Mouse (Mus musculus) brain, embryonic 14.5 days (tissue): ENCODE measurements at regions not wholly inside any gene's neighbourhood (a gene's known extent, or its start where the extent isn't known, plus 50 kb on each side); places are given as distances from the start of the nearest gene placed in this dataset.

ENCODE experiments used
- DNase-seq: peaks from one replicate; pipeline ENCODE4 v3.0.0-alpha.2; 2011; ENCODE audit warnings: low read depth
- CTCF ChIP-seq: fragments of 200-500 bp; IDR thresholded peaks from 2 replicates; pipeline ENCODE4 v1.5.1; 2012; ENCODE audit warnings: inconsistent platforms, mild to moderate bottlenecking, moderate library complexity, borderline replicate concordance; ENCODE audit not compliant: insufficient read depth, insufficient read length; ENCODE audit errors: extremely low read depth
- POLR2A ChIP-seq: fragments of 200-500 bp; IDR thresholded peaks from 2 replicates; pipeline ENCODE4 v1.6.1; 2012; ENCODE audit warnings: mild to moderate bottlenecking, inconsistent platforms, borderline replicate concordance; ENCODE audit not compliant: poor library complexity, insufficient read depth, insufficient read length, severe bottlenecking; ENCODE audit errors: extremely low read depth

DNA sequence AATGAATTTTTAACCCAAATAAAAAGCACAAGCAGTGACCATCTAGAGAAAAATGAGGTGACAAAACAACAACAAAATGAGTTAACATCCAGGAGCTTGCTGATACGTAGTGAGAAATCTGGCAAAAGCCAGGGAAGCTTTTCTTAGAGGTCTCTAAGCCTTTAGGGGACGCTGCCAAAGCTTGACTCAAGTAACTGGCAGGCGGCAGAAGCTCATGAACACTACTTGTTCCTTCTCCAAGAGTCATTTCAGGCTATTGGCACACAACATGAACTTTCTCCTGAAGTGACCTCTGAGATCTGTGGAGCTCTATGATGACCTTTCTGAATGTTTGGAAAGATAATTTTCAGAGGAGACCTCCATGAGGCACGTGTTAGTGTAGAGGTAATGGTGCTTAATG lies 98.6 kb upstream of the Nova1 start:
- no peak for DNase-seq
- TF ChIP-seq CTCF (no peak), POLR2A (no peak)

DNA sequence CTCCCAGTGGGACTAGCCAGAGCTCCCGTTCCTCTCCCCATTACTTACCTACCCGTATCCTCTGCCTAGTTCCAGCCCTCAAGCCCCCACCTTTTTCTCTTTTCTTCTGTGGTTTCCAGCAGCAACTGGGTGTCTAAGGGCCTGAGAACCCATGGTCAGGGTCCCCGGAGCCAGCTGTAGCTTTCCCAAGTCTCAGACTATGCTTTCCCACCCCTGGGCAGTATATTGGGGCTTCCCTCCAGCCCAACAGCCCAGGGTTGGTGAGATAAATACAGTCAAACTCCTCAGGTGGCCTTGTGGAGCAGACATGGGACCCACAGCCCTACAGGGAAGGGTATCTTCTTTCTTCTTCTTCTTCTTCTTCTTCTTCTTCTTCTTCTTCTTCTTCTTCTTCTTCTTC lies 59.4 kb upstream of the Nova1 start:
- TF ChIP-seq CTCF (no peak), POLR2A (no peak)
- no peak for DNase-seq

GRCm38 (mm10) chr12:46870130-46870529 lies 51.4 kb upstream of the Nova1 start:
- TF ChIP-seq POLR2A, result no peak
- no peak for TF ChIP-seq CTCF
- peak; percentile 90 for DNase-seq
